ENCODE assay signal across 17 mouse cellular contexts in genomic region chr19:60994214-60994613, GRCm38 (mm10).
DNase-seq lines count a peak whose midpoint lies in the region; ATAC-seq and TF ChIP-seq lines count a peak whose summit lies in the region.
"Had no signal": no experiment of that assay in that cellular context is flagged by ENCODE, and none has a peak within 500 bp of the region (broad histone marks: within the 10 kb centered on the region; RNA-seq: fewer than 3 reads in every experiment).

No protein-coding gene starts in this region.

- H3K9me3 ChIP-seq in heart, postnatal 0 days (replicated peaks; ENCODE audit: control insufficient read depth, low read length) = no peaks in the 10 kb centered on the region
- H3K9me3 ChIP-seq in liver, postnatal 0 days (ENCODE audit: low read length) = no peaks in the 10 kb centered on the region
- no peaks in the 10 kb centered on the region for H3K9me3 ChIP-seq in forebrain, embryonic 10.5 days
- H3K9me3 ChIP-seq: kidney, embryonic 15.5 days; megakaryocyte, embryonic 14.5 days had no signal

- no peak for TF ChIP-seq CTCF in heart, postnatal 0 days (IDR thresholded peaks at IDR 0.05; ENCODE audit: low read depth)
- TF ChIP-seq CTCF in liver, postnatal 0 days (IDR thresholded peaks at IDR 0.05; ENCODE audit: low read depth) = no peak
- TF ChIP-seq CTCF in thymus, adult 2 months (IDR thresholded peaks at IDR 0.05; ENCODE audit: borderline replicate concordance, control insufficient read depth, extremely low read depth, insufficient read depth, low read length, poor library complexity) = no peak

- H3K4me2 ChIP-seq in heart, postnatal 0 days (ENCODE audit: low read depth, low read length) = no peak overlapping the region
- H3K4me2 ChIP-seq in liver, postnatal 0 days (ENCODE audit: low read depth, low read length) = no peak overlapping the region
- H3K4me2 ChIP-seq: kidney, embryonic 15.5 days; lung, embryonic 14.5 days had no signal

- H3K4me3 ChIP-seq in heart, postnatal 0 days (ENCODE audit: low read depth, low read length) = no peak overlapping the region
- H3K4me3 ChIP-seq in liver, postnatal 0 days (ENCODE audit: low read depth, low read length) = no peak overlapping the region
- H3K4me3 ChIP-seq in forebrain, embryonic 10.5 days = no peak overlapping the region
- H3K4me3 ChIP-seq in thymus, adult 2 months (ENCODE audit: control insufficient read depth, insufficient read depth, low read length) = no peak overlapping the region
- H3K4me3 ChIP-seq: kidney, embryonic 15.5 days; megakaryocyte, embryonic 14.5 days had no signal

- no peaks in the 10 kb centered on the region for H3K27me3 ChIP-seq in heart, postnatal 0 days (ENCODE audit: control insufficient read depth, insufficient read depth, low read length)
- no peaks in the 10 kb centered on the region for H3K27me3 ChIP-seq in liver, postnatal 0 days (ENCODE audit: insufficient read depth, low read length)
- no peaks in the 10 kb centered on the region for H3K27me3 ChIP-seq in forebrain, embryonic 10.5 days (ENCODE audit: poor library complexity, severe bottlenecking)
- H3K27me3 ChIP-seq in thymus, adult 2 months (ENCODE audit: control insufficient read depth, insufficient read depth, low read length) = no peaks in the 10 kb centered on the region
- H3K27me3 ChIP-seq: kidney, embryonic 15.5 days; megakaryocyte, embryonic 14.5 days had no signal

- peak; percentile 64 for ATAC-seq in heart, postnatal 0 days (ENCODE audit: insufficient read depth, low read depth)
- peak; percentile 45 for ATAC-seq in liver, postnatal 0 days
- ATAC-seq: forebrain, embryonic 14.5 days had no signal

- no peak for TF ChIP-seq POLR2A in thymus, adult 2 months (IDR thresholded peaks at IDR 0.05; ENCODE audit: control insufficient read depth, extremely low read depth, insufficient read depth, low read length, poor library complexity)

- intact Hi-C loops in heart, postnatal 25 days (cut with DNase I) = loop anchor here (5.0 kb wide), 1 partner anchor 102 kb away; no protein-coding TSS in a partner anchor

- peak; percentile 58; the same call in 1 of the 2 replicates for TF ChIP-seq EP300 in heart, postnatal 0 days (IDR thresholded peaks at IDR 0.05; ENCODE audit: low read depth)
- peak; percentile 70 for TF ChIP-seq EP300 in liver, postnatal 0 days (IDR thresholded peaks at IDR 0.05; ENCODE audit: low read depth)

- peak; percentile 40 for DNase-seq in heart, adult 8-10 months (ENCODE audit: low spot score)
- DNase-seq in heart, postnatal 25 days (ENCODE audit: low spot score) = no peak
- DNase-seq in c-Kit-positive CD71-positive TER-119-negative erythroid progenitor cells, embryonic 14.5 days (ENCODE audit: low read depth) = peak; percentile 60
- DNase-seq in heart, postnatal 0 days (ENCODE audit: low spot score) = peak; percentile 39
- no peak for DNase-seq in liver, postnatal 0 days
- no peak for DNase-seq in forebrain, embryonic 10.5 days (ENCODE audit: extremely low spot score, low spot score)
- DNase-seq in thymus, adult 2 months = no peak
- DNase-seq in kidney, adult 8-10 months = no peak
- DNase-seq: cerebellum, adult 9-10 months; embryo, embryonic 11 days; left cerebral cortex, postnatal 4 days; lung, embryonic 14.5 days; retina, postnatal 1 day; thymus, postnatal 14 days had no signal

- H3K36me3 ChIP-seq in heart, postnatal 0 days (replicated peaks; ENCODE audit: control insufficient read depth, insufficient read depth, low read length) = 0 out of 2 replicates have a peak, but pooled peaks cover 9% of the 10 kb centered on the region
- no peaks in the 10 kb centered on the region for H3K36me3 ChIP-seq in liver, postnatal 0 days (replicated peaks; ENCODE audit: insufficient read depth, low read length)
- H3K36me3 ChIP-seq in forebrain, embryonic 10.5 days (replicated peaks) = no peaks in the 10 kb centered on the region
- H3K36me3 ChIP-seq in thymus, adult 2 months (ENCODE audit: control insufficient read depth, insufficient read depth, low read length) = no peaks in the 10 kb centered on the region
- H3K36me3 ChIP-seq: kidney, embryonic 15.5 days had no signal

- 32% methylated on average over 3 of the region's 3 CpGs for WGBS in heart, postnatal 0 days
- 46% methylated on average over 3 of the region's 3 CpGs for WGBS in liver, postnatal 0 days (ENCODE audit: insufficient replicate concordance)
- WGBS in forebrain, embryonic 10.5 days = 82% methylated on average over 3 of the region's 3 CpGs
- 93% methylated on average over 3 of the region's 3 CpGs for WGBS in thymus, adult 2 months

- peak overlapping the region; percentile 62 for H3K27ac ChIP-seq in heart, postnatal 0 days (ENCODE audit: low read depth)
- no peak overlapping the region for H3K27ac ChIP-seq in liver, postnatal 0 days (ENCODE audit: low read depth)
- H3K27ac ChIP-seq in forebrain, embryonic 10.5 days = no peak overlapping the region
- no peak overlapping the region for H3K27ac ChIP-seq in thymus, adult 2 months (ENCODE audit: control insufficient read depth, insufficient read depth, low read length)
- H3K27ac ChIP-seq: kidney, embryonic 15.5 days had no signal

- peaks cover 23% of the 10 kb centered on the region for H3K4me1 ChIP-seq in heart, postnatal 0 days (ENCODE audit: control insufficient read depth, insufficient read depth)
- no peaks in the 10 kb centered on the region for H3K4me1 ChIP-seq in liver, postnatal 0 days (ENCODE audit: insufficient read depth)
- H3K4me1 ChIP-seq in forebrain, embryonic 10.5 days = peaks cover 16% of the 10 kb centered on the region
- no peaks in the 10 kb centered on the region for H3K4me1 ChIP-seq in thymus, adult 2 months (replicated peaks; ENCODE audit: control insufficient read depth, insufficient read depth, low read length)
- H3K4me1 ChIP-seq: kidney, embryonic 15.5 days; megakaryocyte, embryonic 14.5 days had no signal

- H3K9ac ChIP-seq in heart, postnatal 0 days (replicated peaks; ENCODE audit: low read depth, low read length) = no peak overlapping the region
- H3K9ac ChIP-seq in liver, postnatal 0 days (replicated peaks) = no peak overlapping the region
- H3K9ac ChIP-seq: kidney, embryonic 15.5 days; lung, embryonic 14.5 days had no signal

Comparison
In these comparisons a context has a peak if more than half of its experiments do, and no peak if none do; other contexts are left out.
1. DNase-seq: peak in heart, adult 8-10 months (single experiment), c-Kit-positive CD71-positive TER-119-negative erythroid progenitor cells, embryonic 14.5 days (single experiment) and heart, postnatal 0 days (single experiment); none in heart, postnatal 25 days (single experiment), liver, postnatal 0 days (single experiment), forebrain, embryonic 10.5 days (single experiment), thymus, adult 2 months (single experiment) and kidney, adult 8-10 months (0 of 2).